Mouse (Mus musculus): ENCODE measurements around the gene Ccdc190.

DNA sequence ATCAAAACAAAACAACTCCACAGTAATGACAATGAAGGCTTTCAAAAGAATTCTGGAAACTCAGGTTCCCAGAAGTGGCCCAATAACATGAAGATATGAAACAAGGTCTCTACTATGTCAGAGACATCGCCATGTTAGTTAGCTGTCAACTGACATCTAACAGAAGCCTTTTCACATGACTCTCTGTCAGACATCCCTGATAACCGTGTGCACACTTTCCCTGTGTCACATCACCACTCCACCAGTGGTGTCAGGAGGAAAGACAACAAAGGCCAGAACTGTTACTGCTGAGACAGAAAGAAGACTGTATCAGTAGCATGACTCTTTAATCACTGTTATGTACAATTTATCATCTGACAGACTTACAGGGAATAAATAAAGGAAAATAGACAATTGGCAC is 43.5 kb downstream of the Ccdc190 start:
- TF ChIP-seq CTCF (conservative IDR thresholded peaks at IDR 0.05; ENCODE audit: insufficient read depth, insufficient read length, low read depth, low read length) (no peak), POLR2A (IDR thresholded peaks at IDR 0.05; ENCODE audit: low read depth, low read length) (no peak)
